Mouse (Mus musculus) cortical plate, adult 2 months (tissue): ENCODE results near the gene Dclk1. TPM values are rescaled to one million over a fixed set of nuclear protein-coding genes. Genes with fewer than 3 reads are reported as not detected.

ENCODE experiments used
- H3K27ac ChIP-seq: fragments of 200-500 bp; 2 replicates; pipeline ENCODE4 v1.5.1; 2012; ENCODE audit warnings: low read length, control low read depth, inconsistent platforms; ENCODE audit not compliant: insufficient read depth
- H3K4me1 ChIP-seq: fragments of 200-500 bp; 2 replicates; pipeline ENCODE4 v1.6.1; 2011; ENCODE audit warnings: low read length; ENCODE audit not compliant: control insufficient read depth, insufficient read depth
- H3K4me3 ChIP-seq: fragments of 200-500 bp; 2 replicates; pipeline ENCODE4 v1.5.1; 2011; ENCODE audit warnings: mild to moderate bottlenecking, low read length, control low read depth; ENCODE audit not compliant: insufficient read depth
- CTCF ChIP-seq: fragments of 200-500 bp; IDR thresholded peaks from 2 replicates; pipeline ENCODE4 v1.5.1; 2011; ENCODE audit warnings: mild to moderate bottlenecking, control low read depth, low read length; ENCODE audit not compliant: insufficient read depth; ENCODE audit errors: extremely low read depth
- POLR2A ChIP-seq: fragments of 200-500 bp; IDR thresholded peaks from 2 replicates; pipeline ENCODE4 v1.6.1; 2011; ENCODE audit warnings: mild to moderate bottlenecking, low read length, control low read depth; ENCODE audit not compliant: insufficient read depth; ENCODE audit errors: extremely low read depth
- polyA plus RNA-seq: library from polyadenylated mRNA; depleted of rRNA; stranded (reverse); fragments of >200 nt; gene quantifications from 2 replicates; pipeline ENCODE4 v1.2.3, GENCODE M21; 2012

Dclk1 gene
- polyA plus RNA-seq, 1 experiment, result 333 TPM

DNA sequence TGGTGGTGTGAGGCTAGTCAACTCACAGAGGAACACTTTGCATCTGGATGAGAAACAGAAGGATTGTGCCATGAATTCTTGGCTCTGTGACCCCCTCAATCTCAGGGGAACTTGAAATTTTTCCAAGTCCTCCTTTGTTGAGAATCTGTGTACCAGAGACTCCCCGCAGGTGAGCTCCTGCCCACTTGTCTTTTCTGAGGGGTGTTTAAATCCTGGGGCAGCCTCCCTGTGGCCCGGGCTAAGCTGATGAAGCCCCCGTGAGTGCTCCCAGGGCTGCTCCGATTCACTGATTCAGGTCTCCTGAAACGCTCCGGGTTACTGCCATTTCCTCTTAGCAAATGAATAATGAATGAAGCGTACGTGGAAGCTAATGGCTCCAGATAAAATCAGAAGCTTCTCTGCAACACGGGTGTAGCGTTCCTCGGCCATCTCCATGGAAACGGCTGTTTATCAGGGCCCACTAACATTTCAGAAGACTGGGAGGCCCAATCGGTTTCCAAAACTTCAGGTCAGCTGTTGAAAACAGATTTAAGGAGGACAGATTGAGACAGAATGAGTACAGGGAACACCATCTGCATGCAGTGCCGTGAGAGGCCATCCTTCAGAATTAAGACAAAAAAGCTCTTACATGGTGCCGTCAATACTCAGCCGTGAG lies 105.3 kb downstream of the Dclk1 start:
- H3K4me3 ChIP-seq, result no peak overlapping the region
- TF ChIP-seq POLR2A, result no peak
- TF ChIP-seq CTCF, result no peak
- H3K27ac ChIP-seq, result peak overlapping the region; percentile 77
- peaks cover 21% of the 10 kb centered on the region for H3K4me1 ChIP-seq

DNA sequence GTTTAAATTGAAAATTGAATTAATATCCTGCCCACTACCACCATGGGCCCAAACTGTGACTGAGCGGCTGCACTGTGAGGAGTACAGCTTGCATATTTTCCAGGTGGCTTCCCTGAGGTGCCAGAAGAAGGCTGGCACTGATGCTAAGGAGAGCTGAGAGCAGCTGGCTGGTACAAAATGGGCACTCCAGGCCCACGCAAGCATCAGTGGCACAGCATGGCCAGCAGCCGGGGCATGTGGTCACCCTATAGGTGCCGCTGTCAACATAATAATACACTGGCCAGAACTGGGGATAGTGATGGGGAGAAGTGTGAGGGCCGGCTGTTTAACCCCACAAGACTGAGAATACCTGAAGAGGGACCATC lies 105.8 kb downstream of the Dclk1 start:
- Histone ChIP-seq H3K4me1 (peaks cover 24% of the 10 kb centered on the region), H3K27ac (peak overlapping the region; percentile 77), H3K4me3 (no peak overlapping the region)
- TF ChIP-seq CTCF, result no peak
- TF ChIP-seq POLR2A, result 0 out of 2 replicates have a peak, but pooled peaks have one; percentile 9

DNA sequence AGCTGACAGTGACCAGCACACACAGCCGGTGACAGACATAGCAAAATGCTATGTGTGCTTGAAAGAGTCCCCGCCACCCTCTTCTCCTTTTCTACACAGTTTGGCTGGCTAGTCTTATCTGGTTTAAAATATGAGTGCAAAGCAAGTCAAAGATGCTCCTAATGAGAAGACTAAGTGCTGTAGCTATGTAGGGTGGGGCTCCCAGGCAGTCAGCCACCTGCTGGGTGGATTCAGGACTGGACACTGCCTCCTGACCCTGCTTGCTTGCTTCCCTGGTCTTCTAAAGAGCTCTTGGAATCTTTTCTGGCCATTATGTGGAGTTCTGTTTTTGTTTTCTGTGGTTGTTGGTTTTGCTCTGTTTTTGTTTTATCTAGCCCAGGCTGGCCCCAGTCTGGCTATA lies 108.0 kb downstream of the Dclk1 start:
- Histone ChIP-seq H3K4me3 (no peak overlapping the region), H3K4me1 (peaks cover 28% of the 10 kb centered on the region), H3K27ac (no peak overlapping the region)
- no peak for TF ChIP-seq CTCF
- TF ChIP-seq POLR2A, result no peak

DNA sequence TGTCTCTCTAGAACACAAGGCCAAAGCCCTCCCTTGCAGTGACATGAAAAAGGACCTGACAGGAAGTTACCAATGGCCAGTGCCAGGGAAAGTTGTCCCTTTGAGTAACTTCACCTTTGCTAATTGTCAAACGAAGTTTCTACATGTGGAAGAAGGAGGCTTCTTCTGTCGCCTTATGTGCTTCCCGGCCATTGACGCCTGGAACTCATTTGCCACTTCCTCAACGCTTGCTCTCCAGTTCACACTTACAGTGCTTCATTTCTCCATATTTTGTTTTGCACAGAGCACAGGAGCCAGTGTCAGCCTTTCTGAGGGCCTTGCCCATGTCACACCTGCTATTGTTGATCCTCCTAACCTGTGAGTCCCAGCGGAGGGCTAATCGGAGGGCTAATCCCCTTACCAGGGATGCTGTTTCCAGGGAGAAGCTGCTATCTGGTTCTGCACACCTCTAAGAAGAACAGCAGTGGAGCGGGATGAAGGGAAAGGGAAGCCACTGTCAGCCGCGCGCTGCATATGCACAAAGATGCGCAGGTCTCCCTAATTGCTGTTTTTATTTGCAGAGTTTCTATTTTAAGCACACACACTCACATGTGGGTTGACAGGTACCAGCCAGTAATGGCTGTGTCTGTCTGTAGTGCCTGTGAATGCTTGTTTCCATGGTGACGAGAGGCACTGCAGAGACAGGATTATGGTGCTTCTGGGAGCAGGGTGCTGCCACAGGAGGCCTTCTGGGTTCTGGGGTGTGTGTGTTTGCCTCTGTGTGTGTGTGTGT lies 109.3 kb downstream of the Dclk1 start:
- peaks cover 28% of the 10 kb centered on the region for H3K4me1 ChIP-seq
- TF ChIP-seq CTCF (no peak), POLR2A (0 out of 2 replicates have a peak, but pooled peaks have one; percentile 10)
- no peak overlapping the region for H3K4me3 ChIP-seq
- H3K27ac ChIP-seq, result peak overlapping the region; percentile 89

DNA sequence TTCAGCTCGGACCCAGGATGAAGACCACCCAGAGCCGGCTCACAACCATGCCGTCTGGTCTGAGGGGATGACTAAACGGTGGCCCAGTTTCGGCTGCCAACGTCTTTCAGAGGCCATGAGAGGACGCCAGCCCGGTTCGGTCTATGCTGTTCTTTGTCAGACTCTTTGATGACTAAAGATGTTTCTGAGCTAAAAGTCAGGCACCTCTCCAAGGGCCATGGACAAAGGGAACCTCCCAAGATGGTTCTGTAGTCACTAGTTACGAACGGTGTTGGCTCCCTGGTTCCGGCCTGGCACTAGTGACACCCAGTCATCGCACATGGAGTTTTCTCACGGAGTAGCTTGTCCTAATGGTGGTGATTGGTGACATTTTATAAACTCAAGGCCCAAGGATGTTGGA lies 110.4 kb downstream of the Dclk1 start:
- Histone ChIP-seq H3K4me1 (peaks cover 26% of the 10 kb centered on the region), H3K4me3 (no peak overlapping the region), H3K27ac (peak overlapping the region; percentile 49; the same call in 1 of the 2 replicates)
- TF ChIP-seq POLR2A (no peak), CTCF (no peak)

DNA sequence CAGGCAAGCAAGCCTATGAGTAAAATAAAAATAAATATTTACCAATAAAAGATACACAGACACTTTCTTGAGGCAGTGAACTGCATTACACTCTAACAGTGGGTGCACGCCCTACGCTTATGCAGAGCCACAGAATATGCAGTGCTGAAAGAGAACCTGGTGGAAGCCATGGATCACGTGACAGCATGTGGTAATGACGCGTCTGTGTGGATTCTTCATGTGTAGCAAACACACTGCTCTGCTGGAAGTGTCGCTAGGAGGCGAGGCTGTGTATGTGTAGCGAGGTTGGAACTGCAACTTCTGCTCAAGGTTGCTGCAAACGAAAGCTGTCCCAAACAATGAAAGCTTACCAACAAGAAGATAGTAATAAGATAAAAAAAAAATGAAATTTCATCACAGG lies 111.0 kb downstream of the Dclk1 start:
- no peak for TF ChIP-seq POLR2A
- no peak for TF ChIP-seq CTCF
- Histone ChIP-seq H3K4me1 (peaks cover 23% of the 10 kb centered on the region), H3K4me3 (no peak overlapping the region)

DNA sequence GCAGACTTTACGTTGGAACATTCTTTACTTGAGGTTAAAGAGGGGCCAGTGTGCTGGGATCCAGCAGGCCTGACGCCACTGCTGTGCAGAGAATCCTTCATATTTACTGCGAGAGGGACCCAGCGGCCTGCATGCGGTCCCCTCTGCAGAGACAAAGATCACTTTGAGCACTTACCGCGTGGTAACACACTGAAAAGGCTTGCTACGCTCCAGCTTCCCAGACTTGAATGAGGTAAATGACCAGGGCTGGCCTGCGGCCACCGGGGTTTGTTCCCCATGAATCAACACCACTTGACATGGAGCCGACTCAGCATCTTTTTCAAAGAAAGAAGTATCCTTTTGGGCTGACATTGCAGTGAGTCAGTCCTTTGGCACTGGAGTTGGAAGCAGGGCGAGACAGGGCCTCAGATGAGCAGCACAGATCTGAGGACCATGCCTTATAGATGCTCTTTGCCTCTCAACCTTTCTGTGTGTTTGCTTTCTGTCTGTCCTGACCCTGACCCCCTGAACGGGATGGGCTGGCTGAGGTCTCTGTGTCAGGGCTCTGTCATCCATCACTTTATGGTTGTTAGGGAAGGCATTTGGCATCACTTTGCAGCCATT lies 111.8 kb downstream of the Dclk1 start:
- H3K4me1 ChIP-seq, result peaks cover 21% of the 10 kb centered on the region
- TF ChIP-seq POLR2A, result no peak
- TF ChIP-seq CTCF, result no peak
- no peak overlapping the region for H3K4me3 ChIP-seq
- H3K27ac ChIP-seq, result peak overlapping the region; percentile 0; the same call in 1 of the 2 replicates

More for the DNA sequence above, 111.0 kb downstream of the Dclk1 start:
- H3K27ac ChIP-seq, result no peak overlapping the region

DNA sequence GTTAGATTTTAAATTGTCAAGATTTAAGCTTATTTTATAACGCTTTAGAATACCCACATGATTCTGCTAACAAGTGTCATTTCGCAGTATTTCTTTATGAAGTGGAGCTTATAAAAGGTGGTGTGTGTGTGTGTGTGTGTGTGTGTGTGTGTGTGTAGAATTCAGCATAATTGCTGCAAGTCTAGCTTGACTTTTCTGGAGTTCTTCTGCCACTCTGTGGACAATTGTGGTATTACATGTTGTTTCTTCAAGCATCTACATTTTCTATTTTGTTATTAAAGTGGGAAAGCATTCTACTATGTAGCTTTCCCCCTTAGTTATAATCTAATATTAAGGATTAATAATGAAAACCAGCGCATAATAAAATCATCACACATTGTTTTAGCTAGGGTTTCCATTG lies 112.6 kb downstream of the Dclk1 start:
- H3K4me1 ChIP-seq, result peaks cover 17% of the 10 kb centered on the region
- TF ChIP-seq CTCF (peak; percentile 25; the same call in 1 of the 2 replicates), POLR2A (no peak)
- no peak overlapping the region for H3K4me3 ChIP-seq
- no peak overlapping the region for H3K27ac ChIP-seq

DNA sequence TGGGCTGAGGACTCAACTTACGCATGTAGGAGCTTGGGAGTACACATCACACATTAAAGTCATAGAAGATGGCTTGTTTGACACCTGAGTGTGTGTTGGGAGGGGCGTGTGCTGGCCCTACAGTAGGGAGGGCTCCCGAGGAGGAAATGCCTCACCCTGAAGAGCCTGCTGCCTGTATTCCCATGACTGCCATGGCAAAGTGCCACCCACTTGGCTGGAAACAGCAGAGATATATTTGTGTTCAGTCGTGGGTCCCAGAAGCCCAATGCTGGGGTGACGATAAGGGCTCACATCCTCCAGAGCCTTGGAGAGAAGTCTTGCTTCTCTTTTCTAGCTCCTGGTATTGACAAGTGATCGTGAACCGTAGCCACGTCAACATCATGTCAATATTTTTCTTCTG lies 116.3 kb downstream of the Dclk1 start:
- H3K4me1 ChIP-seq, result peaks cover 12% of the 10 kb centered on the region
- TF ChIP-seq CTCF, result no peak
- TF ChIP-seq POLR2A, result no peak
- no peak overlapping the region for H3K27ac ChIP-seq
- no peak overlapping the region for H3K4me3 ChIP-seq
